Mouse (Mus musculus): ENCODE results near the gene Chd6. TPM values are rescaled to one million over a fixed set of nuclear protein-coding genes. Genes with fewer than 3 reads are reported as not detected.

Gene Chd6
- 43.5 and 50.1 TPM in 2 replicates for polyA plus RNA-seq (2016; fragmentation: Nextera tagmentation; extraction: Ambion mirVana)

DNA sequence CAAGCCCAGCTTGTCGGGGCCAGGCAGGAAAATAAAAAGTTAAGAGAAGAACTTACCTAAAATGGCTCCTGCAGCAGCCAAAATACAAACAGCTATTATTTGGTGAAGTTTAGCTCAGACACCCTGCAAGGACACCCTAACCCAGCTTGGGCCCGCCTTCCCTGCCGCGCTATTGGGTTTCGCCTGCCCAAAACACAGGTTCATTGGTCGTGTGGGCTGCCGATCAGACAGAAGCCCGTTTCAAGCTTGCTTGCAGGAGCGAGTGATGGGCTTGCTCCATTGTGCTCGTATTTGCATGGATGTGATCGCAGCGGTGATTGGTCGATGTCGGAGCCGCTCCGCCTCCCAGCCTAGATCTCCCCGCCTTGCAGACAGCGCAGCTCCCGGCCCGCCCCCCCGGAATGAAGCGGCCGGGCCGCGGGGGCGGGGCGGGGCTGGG is at the start of gene Chd6:
Gene Chd6, minus strand, starts transcription at position 143 of the 439 bp plus-strand sequence.
- Histone ChIP-seq H3K9ac (replicated peaks) (peak within 1 kb of the TSS; percentile 99), H3K27ac (peak within 1 kb of the TSS; percentile 100), H3K27me3 (no peaks in the 10 kb centered on the region), H3K4me2 (peak within 1 kb of the TSS; percentile 75), H3K4me1 (replicated peaks) (peaks cover 23% of the 10 kb centered on the region), H3K9me3 (no peaks in the 10 kb centered on the region), H3K4me3 (replicated peaks) (peak within 1 kb of the TSS; percentile 99), H3K36me3 (peaks cover 3% of the 10 kb centered on the region; the same call in 1 of the 2 replicates)
- ATAC-seq (ENCODE audit: insufficient number of reproducible peaks, insufficient read depth, low FRiP score, low TSS enrichment, low read depth): peak; percentile 99
- WGBS: 0% methylated on average over 27 of the region's 27 CpGs

DNA sequence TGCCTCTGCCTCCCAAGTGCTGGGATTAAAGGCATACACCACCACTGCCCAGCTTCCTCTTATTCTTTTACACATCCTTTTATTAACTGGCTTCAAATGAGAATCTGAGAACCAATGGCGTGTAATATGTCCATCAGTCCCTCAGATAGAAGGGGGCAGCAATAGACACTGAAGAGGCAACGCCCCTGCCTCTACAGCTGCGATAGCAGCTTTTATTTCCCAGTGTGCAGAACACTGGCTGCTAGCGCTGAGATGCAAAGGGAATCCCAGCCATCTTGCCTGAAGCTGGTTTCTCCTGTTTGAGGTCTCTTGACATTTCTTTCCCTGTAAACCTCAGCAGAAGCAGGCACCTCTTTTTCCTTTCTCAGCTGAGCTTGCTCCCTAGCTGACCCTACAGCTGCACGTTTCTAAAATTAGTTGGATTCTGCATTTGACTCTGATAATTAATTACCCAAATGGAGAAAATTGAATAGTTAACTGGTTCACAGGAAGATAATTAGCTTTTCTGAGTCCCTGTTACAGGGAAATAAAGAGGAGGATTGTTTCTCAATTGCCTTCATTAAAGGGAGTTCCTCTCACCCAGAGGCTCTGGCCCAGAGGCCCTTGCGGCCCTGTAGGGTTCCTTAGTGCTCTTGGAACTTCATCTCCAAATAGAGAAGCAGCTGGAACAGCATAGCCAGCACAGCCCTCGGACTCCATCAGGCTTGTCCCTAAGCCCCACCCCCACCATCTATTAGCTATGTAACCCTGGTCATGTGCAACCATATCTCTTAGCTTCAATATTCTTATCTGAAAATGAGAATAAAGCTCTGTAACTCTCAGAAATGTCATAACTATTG is 41.3 kb upstream of the Chd6 start:
- 70% methylated on average over 7 of the region's 7 CpGs for WGBS
- no peak for ATAC-seq (ENCODE audit: insufficient number of reproducible peaks, insufficient read depth, low FRiP score, low TSS enrichment, low read depth)
- no peaks in the 10 kb centered on the region for H3K4me1 ChIP-seq (replicated peaks)
- no peak overlapping the region for H3K4me3 ChIP-seq (replicated peaks)
- no peak overlapping the region for H3K9ac ChIP-seq (replicated peaks)
- H3K27ac ChIP-seq: no peak overlapping the region
- H3K27me3 ChIP-seq: no peaks in the 10 kb centered on the region
- no peaks in the 10 kb centered on the region for H3K9me3 ChIP-seq
- no peak overlapping the region for H3K4me2 ChIP-seq
- no peaks in the 10 kb centered on the region for H3K36me3 ChIP-seq

DNA sequence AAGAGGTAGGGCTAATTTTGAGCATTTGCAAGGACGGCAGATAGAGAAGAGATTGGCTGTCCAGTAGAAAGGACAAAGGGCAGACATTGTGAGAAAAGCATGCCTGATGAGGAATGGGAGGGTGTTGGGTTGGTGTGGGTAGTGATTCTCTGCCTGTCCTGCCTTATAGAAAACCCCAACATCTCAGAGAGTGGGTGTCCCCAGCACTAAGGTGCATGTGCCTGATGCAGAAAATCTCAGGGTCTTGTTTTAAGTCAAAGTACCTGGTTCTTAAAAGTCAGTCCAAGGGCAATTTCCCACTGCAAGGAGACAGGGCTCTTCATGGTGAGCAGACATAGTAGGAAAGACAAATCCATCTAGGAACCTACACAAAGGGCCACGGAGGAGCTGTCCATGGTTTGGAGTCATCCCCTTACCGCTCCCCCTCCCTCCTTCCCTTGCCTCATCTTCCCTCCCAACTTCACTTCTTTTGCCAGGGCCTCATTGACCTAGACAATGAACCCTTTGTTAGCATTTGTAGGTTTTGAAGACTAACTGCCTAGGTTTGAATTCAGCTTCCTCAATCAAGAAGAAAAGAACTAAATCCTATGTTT is 39.6 kb upstream of the Chd6 start:
- WGBS: 58% methylated on average over 3 of the region's 3 CpGs
- no peak overlapping the region for H3K4me3 ChIP-seq (replicated peaks)
- H3K4me2 ChIP-seq: no peak overlapping the region
- H3K4me1 ChIP-seq (replicated peaks): no peaks in the 10 kb centered on the region
- H3K9me3 ChIP-seq: no peaks in the 10 kb centered on the region
- no peaks in the 10 kb centered on the region for H3K36me3 ChIP-seq
- no peak overlapping the region for H3K27ac ChIP-seq
- H3K9ac ChIP-seq (replicated peaks): no peak overlapping the region
- H3K27me3 ChIP-seq: no peaks in the 10 kb centered on the region
- ATAC-seq (ENCODE audit: insufficient number of reproducible peaks, insufficient read depth, low FRiP score, low TSS enrichment, low read depth): no peak

DNA sequence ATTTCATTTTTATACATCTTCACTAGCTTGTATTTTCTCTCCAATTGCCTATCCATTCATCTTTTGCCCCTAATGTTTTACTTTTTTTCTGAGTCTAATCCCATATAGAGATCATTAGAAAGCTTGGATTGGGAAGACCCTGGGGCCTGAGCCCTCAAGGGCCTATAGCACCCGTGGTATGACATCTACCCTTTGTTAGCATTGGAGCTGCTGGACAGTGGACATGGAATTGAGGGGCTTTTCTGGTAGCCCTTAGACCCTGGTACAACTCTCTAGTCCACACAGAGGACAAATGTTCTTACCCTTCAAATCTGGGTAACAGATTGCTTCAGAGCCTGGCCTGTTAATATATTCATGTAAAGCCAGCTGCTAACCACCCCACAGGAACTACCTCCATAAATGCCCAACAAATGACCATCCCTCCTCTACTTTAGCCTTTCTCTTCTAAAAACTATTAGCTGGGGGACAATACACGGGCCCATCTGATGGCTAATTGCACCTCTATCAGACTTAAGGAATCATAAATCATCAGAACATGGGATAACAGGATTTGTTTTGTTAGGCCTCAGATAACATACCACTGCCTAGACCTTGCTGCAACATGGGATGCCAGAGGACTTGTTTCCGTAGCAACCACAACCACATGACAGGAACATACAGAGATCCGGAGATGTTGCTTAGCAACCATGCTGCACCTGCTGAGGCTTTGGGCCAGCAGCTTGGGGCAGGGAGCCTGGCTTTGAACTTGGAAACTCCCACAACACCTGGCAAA is 39.0 kb upstream of the Chd6 start:
- no peaks in the 10 kb centered on the region for H3K4me1 ChIP-seq (replicated peaks)
- ATAC-seq (ENCODE audit: insufficient number of reproducible peaks, insufficient read depth, low FRiP score, low TSS enrichment, low read depth): no peak
- WGBS: 70% methylated on average over 4 of the region's 4 CpGs
- H3K4me2 ChIP-seq: no peak overlapping the region
- no peaks in the 10 kb centered on the region for H3K27me3 ChIP-seq
- no peak overlapping the region for H3K27ac ChIP-seq
- no peaks in the 10 kb centered on the region for H3K36me3 ChIP-seq
- no peak overlapping the region for H3K9ac ChIP-seq (replicated peaks)
- no peak overlapping the region for H3K4me3 ChIP-seq (replicated peaks)
- no peaks in the 10 kb centered on the region for H3K9me3 ChIP-seq

DNA sequence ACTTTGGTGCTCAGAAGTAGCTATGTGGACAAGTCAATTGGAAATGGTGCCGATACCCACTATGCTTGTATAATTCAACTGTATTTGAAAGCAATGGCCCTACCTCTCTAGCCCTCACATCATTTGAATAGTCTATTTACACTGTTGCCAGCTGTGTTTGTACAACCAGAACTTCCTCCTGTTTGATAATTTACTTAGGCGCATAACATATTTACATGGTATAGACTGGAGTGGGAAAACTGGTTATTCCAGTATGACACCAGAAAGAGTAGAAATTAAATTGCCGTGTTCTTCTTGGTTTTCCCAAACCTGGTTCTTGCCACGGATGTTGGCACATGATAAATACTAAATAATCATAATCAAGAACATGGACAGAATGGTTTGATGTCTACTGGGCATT is 35.9 kb upstream of the Chd6 start:
- Histone ChIP-seq H3K4me1 (replicated peaks) (no peaks in the 10 kb centered on the region), H3K9me3 (no peaks in the 10 kb centered on the region), H3K27ac (no peak overlapping the region), H3K4me2 (no peak overlapping the region), H3K9ac (replicated peaks) (no peak overlapping the region), H3K27me3 (no peaks in the 10 kb centered on the region), H3K4me3 (replicated peaks) (no peak overlapping the region), H3K36me3 (no peaks in the 10 kb centered on the region)
- WGBS: 92% methylated on average over 4 of the region's 4 CpGs
- no peak for ATAC-seq (ENCODE audit: insufficient number of reproducible peaks, insufficient read depth, low FRiP score, low TSS enrichment, low read depth)

DNA sequence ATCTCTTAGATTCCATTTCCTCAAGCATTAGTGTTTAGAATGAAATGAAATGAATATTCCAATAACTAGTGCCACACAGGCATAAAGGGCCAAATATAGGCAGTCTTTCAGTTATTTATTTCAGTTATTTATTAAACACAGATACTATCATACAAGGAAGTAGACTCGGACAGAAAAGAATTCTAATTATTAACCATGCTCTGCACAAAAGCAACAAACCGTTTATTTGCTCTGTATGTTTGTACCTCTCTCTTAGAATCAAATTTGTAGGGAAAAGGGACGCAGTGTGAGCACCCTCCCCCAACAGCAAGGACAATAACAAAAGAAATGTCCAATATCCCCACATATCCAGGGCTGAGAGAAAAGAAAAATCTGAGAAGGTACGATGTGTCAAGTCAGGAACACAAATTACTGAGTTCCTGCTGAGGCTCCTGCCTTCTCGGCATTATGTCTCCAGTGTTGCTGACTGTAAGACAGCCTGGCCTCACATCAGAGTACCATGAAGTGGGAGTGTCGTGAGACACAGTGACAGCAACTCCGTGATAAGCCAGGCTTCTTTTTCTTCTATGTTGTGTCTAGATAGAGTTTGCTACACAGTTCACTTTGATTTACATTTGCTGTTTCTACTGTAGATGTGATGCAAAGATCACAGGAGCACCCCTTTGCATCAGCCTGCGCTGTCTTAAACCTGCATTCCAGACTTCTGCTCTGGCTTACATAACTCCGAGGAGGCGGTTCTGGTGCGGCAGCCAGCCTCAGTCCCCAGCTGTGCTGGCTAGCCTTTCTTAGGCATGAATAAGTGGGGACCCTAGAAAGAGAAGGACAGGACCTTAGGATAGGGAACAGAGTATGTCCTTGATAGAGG is 30.0 kb upstream of the Chd6 start:
- WGBS: 73% methylated on average over 11 of the region's 11 CpGs
- Histone ChIP-seq H3K4me1 (replicated peaks) (no peaks in the 10 kb centered on the region), H3K4me3 (replicated peaks) (no peak overlapping the region), H3K9me3 (no peaks in the 10 kb centered on the region), H3K27me3 (no peaks in the 10 kb centered on the region), H3K9ac (replicated peaks) (no peak overlapping the region), H3K36me3 (no peaks in the 10 kb centered on the region), H3K27ac (no peak overlapping the region), H3K4me2 (no peak overlapping the region)
- ATAC-seq (ENCODE audit: insufficient number of reproducible peaks, insufficient read depth, low FRiP score, low TSS enrichment, low read depth): no peak

DNA sequence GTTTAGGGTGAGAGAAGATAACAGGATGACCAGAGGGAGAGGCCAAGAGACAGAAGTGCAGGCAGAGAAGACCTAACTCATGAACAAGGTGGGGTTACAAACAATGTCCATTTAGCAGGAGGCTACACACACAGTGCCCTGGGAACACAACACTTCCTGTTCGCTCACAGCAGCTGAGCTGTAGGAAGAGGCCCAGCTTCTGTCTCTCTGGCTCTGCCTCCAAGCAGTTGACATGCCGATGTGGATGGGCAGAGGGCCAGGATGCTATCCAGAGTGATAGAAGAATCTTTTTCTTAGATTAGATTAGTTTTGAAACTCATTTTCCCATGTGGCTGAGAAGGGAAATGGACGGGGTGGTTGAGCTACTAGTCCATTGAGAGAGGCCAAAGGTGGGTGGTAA is 28.1 kb upstream of the Chd6 start:
- Histone ChIP-seq H3K36me3 (no peaks in the 10 kb centered on the region), H3K9me3 (no peaks in the 10 kb centered on the region), H3K9ac (replicated peaks) (no peak overlapping the region), H3K4me3 (replicated peaks) (no peak overlapping the region), H3K4me2 (no peak overlapping the region), H3K27me3 (no peaks in the 10 kb centered on the region), H3K4me1 (replicated peaks) (no peaks in the 10 kb centered on the region), H3K27ac (no peak overlapping the region)
- no peak for ATAC-seq (ENCODE audit: insufficient number of reproducible peaks, insufficient read depth, low FRiP score, low TSS enrichment, low read depth)
- WGBS: 77% methylated on average over 3 of the region's 3 CpGs

DNA sequence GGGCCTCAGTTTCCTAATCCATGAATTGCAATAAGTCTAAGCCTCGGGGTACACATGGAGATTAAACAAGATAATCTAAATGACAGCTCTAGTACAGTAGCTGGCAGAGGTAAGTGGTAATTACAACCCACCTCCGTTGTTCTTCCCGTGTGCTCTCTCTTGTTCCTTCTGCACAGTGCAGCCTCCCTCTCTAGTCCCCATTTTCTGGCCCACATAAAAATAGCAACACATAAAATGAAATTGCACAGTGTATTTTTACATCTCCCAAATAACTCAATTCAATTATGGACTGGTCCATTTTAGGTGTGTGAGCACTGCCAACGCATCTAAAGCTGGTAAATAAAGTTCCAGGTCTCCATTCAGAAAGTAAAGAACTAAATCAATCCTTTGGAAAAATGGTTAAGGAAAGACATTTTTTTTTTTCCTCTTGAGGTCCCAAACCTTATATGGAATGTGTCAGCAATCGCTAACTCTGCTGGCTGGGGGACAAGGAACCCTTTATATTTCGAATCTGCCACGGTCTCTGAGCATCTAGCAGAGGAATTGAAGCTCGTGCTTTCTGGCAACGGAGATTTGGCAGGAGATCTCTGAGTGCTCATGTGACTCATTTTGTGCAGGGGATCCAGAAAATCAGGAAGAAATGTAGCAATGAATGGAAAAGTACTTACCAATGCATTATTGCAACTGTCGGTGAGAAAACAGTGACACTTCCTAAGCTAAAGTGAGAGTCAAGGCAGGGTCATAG is 19.7 kb upstream of the Chd6 start:
- H3K27ac ChIP-seq: 0 out of 2 replicates have a peak overlapping the region, but pooled peaks have one; percentile 41

DNA sequence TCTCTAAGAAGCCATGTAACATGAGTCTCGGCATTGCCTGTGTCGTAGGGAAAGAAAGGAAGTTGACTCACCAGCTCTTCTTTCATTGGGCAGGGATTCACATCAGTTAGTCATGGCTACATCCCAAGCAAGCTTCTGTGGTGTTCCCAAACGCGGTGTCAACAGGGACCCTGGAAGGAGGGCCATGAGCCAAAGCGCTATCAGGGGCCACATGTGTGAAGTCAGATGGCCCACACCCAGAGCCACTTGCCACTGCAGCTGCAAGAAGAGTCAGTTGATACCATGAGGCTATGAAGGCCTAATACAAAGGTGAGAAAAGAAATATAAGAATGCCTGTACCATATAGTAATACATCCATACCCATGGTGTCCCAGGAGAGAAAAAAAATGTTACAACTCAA is 3.1 kb upstream of the Chd6 start:
- H3K36me3 ChIP-seq: no peaks in the 10 kb centered on the region

More for the DNA sequence above, 19.7 kb upstream of the Chd6 start:
- no peaks in the 10 kb centered on the region for H3K9me3 ChIP-seq
- no peak overlapping the region for H3K4me3 ChIP-seq (replicated peaks)
- no peak overlapping the region for H3K4me2 ChIP-seq
- WGBS: 67% methylated on average over 10 of the region's 10 CpGs
- no peaks in the 10 kb centered on the region for H3K4me1 ChIP-seq (replicated peaks)
- no peaks in the 10 kb centered on the region for H3K36me3 ChIP-seq
- H3K27me3 ChIP-seq: no peaks in the 10 kb centered on the region
- H3K9ac ChIP-seq (replicated peaks): no peak overlapping the region
- ATAC-seq (ENCODE audit: insufficient number of reproducible peaks, insufficient read depth, low FRiP score, low TSS enrichment, low read depth): no peak

DNA sequence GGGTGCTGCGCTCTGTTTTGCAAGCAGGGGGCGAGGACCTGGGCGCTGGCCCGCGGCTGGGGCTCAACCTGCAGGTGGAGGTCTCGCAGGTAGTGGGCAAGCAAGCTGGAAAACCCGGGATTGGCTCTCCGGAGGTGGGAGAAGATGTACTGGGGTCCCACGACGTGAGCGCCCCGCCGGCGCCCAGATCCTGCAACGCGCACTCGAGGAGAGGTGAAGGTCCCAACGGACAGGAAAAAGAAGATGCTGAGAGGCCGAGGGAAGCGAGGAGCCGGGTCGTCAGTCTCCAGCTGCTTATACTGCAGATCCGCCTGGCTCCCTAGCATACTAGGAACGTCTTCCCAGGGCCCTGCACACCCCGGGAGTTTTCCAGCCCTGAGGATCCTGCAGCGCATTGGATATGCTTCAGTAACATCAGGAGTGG is 535 bp upstream of the Chd6 start:
- Histone ChIP-seq H3K4me3 (replicated peaks) (peak overlapping the region; percentile 99), H3K4me1 (replicated peaks) (peaks cover 21% of the 10 kb centered on the region), H3K36me3 (peaks cover 3% of the 10 kb centered on the region; the same call in 1 of the 2 replicates), H3K9me3 (no peaks in the 10 kb centered on the region), H3K27ac (peak overlapping the region; percentile 56; the same call in 1 of the 2 replicates), H3K27me3 (no peaks in the 10 kb centered on the region), H3K4me2 (peak overlapping the region; percentile 75), H3K9ac (replicated peaks) (peak overlapping the region; percentile 63)
- peak; percentile 19; the same call in 1 of the 2 replicates for ATAC-seq (ENCODE audit: insufficient number of reproducible peaks, insufficient read depth, low FRiP score, low TSS enrichment, low read depth)
- WGBS: under 1% methylated on average over 26 of the region's 26 CpGs

More for the DNA sequence above, 3.1 kb upstream of the Chd6 start:
- H3K27me3 ChIP-seq: no peaks in the 10 kb centered on the region
- H3K27ac ChIP-seq: no peak overlapping the region
- H3K9ac ChIP-seq (replicated peaks): no peak overlapping the region
- 81% methylated on average over 5 of the region's 5 CpGs for WGBS
- peaks cover 14% of the 10 kb centered on the region for H3K4me1 ChIP-seq (replicated peaks)
- H3K9me3 ChIP-seq: no peaks in the 10 kb centered on the region
- H3K4me3 ChIP-seq (replicated peaks): no peak overlapping the region
- ATAC-seq (ENCODE audit: insufficient number of reproducible peaks, insufficient read depth, low FRiP score, low TSS enrichment, low read depth): no peak
- no peak overlapping the region for H3K4me2 ChIP-seq

All from limb, embryonic 12.5 days (tissue).